Mouse (Mus musculus): Measurements from ENCODE around the gene Prkcq.

Prkcq gene

DNA sequence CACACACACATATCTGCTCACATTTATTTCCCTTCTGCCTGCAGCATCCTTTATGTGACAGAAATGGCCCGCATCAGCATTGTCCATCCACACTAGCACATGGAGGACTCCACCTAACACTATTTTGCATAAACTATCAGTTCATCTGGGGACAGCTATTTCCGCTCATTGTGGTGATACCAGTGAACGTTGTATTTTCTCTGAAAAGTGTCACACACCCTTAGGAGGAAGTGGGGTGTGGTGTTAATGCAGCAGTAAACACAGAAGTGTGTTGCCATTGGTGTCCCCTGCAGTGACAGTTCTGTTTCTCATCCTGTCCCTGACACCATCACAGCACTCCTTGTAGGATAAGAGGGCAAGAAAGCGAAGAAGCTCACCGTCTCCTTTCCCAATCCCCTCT, 46.2 kb downstream of the Prkcq start:
- in situ Hi-C loops (cut with MseI, MboI) = no loop called here

DNA sequence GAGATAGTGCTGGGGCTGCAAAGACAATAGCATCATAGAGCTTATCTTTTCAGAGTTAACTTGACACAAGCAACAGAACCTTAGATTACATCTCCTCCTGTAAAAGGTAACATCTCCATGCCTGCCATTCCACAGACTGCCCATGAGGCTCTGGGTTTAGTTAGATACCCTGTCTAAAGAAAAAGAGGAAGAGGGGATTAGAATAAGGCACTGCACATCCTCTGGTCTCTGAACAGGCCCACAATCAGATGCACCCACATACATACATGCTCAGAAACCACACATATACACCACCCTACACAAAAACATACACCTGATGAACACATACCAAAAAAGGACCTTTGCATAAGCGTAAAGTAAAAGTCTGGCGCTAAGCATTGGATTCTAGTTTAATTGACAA, 47.4 kb downstream of the Prkcq start:
- in situ Hi-C loops (cut with MseI, MboI) = no loop called here

DNA sequence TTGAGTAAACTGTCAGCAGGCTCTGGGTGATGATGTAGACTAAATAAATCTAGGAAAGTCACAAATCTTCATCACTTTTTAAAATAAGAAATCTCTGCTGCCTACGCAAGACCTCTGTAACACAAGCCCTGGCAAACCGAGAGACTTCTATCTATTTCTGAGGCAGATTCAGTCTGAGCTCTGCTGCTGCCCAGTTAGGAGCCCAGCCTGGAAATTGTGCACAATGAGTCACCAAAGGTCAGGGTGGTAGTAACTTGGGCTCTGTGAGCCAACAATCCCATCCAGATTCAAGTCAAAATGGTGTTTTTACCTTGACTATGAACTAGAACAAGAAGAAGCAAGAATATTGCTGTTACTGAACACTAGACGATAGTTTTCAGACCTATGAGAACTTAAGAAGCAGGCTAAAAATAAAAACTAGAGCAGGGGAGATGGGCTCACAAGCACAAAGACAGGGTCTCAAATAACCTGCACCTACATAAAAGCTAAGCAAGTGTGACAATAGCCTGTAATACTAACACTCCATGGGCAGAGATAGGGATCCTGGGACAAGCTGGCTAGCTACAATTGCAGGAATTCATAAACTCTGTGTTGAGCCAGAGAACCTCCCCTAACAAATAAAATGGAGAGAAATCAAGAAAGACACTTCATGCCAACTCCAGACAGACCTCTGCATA, 53.0 kb downstream of the Prkcq start:
- in situ Hi-C loops (cut with MseI, MboI) = no loop called here

DNA sequence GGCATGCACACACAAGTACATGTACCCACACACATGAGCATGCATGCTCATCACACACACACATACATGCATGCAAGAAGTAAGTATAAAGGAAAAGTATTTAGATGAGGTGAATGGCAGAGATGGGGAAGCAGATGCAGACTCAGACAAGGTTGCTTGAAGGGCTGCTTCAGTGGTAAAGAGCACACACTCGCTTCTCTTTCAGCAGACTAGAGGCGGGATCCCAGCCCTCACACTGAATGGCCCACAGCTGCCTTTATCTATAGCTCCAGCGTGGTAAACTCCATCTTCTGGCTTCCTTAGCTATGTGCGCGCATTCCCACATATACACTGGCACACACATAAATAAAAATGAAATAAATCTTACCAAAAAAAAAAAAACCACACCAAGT, 53.6 kb downstream of the Prkcq start:
- in situ Hi-C loops (cut with MseI, MboI) = no loop called here

DNA sequence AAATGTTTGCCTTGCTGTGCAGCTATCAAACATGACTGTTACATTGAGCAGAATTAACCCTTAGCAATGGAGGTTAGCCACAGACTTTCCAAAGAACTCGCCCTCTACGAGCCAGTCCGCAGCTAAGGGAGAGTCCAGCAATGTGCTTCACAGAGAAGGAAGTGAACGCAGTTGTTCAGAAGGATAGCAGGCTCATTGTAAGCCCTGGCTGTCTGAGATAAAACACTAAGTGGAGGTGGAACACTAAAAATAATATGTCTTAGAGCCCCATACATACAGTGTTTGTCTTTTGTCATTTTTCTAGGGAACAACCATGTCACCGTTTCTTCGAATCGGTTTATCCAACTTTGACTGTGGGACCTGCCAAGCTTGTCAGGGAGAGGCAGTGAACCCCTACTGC, 54.6 kb downstream of the Prkcq start:
- in situ Hi-C loops (cut with MseI, MboI) = no loop called here

DNA sequence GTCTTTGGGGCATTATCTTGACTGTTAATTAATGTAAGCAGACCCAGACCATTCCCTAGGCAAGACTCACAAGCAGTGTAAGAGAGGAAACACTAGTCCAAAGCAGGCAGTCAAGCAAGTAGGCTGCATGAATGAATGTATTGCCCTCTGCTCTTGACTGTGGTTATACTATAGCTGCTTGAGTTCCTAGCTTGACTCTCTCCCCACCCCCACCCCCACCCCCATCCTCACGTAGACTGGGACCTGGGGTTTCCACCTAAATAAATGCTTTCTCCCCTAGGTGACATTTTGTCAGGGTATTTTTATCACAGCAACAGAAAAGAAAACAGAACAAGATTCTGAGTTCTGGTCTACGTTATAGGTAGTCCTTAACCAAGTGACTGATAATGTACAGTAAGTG, 57.2 kb downstream of the Prkcq start:
- in situ Hi-C loops (cut with MseI, MboI) = no loop called here

DNA sequence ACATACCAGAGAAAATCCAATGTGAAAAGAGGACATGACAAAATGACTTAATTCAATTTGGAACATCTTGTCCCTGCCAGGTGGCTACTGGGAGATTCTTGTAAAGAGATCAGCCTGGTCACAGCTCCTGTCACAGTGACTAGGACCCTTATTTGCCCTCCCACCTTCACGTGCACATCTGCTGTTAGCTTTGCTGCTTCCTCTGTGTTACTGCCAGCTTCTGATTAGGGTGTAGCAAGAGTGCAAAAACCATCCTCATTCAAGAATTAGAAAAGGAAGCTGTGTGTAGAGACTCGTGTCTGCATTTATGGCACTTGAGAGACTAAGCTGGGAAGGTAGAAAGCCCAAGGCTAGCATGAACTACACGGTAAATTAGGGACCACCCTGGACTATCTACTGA, 59.2 kb downstream of the Prkcq start:
- in situ Hi-C loops (cut with MseI, MboI) = no loop called here

DNA sequence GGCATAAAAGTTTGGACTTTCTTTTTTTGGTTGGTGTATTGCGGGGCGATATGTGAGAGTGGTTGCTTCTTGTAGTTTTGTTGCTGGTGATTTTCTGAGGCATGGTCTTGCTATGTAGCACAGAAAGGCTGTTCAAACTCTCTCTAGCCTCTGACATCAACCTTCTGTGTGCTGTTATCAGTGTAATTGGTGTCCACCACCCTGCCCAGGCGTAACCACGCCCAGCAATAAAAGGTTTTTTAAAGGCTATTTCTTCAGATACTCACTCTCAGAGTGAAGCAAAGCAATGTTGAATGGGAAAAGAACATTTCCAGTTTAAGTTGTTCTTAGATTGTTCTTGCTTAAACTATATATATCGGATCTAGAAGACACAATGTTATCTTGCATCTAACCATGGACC, 60.1 kb downstream of the Prkcq start:
- in situ Hi-C loops (cut with MseI, MboI) = no loop called here

DNA sequence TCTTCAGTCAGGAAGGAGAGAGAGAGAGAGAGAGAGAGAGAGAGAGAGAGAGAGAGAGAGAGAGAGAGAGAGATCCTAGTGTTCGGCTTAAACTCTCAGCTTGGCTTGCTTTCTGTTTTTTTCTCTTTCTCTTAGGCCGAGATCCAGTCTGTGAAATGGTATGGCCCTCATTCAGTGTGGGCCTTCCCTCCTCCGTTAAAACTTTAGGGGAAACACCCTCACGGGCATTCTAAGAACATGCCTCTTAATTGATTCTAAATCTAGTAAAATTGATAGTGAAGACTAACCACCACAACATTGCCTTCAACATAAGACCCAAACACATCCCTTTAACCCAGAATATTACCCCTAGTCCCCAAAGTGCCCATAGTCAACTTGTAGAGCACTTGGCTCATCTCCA, 66.3 kb downstream of the Prkcq start:
- in situ Hi-C loops (cut with MseI, MboI) = no loop called here

DNA sequence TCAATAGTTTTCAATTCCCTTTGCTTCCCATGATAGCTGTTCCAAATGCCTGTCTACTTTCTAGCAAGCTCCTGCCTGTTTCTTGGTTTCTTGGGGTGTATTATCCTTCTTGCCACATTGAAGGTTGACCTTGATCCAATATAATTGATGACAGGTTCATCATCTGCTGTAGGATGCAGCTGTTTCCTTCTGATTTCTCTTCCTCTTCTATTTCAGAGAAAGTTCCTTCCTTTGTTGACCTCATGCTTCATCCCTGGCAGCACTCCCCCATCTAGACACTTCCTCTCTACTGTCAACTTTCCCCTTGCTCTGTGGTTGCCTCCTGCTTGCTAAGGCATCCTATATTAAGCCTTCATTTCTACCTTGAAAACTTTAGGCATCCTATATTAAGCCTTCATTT, 67.6 kb downstream of the Prkcq start:
- in situ Hi-C loops (cut with MseI, MboI) = no loop called here

DNA sequence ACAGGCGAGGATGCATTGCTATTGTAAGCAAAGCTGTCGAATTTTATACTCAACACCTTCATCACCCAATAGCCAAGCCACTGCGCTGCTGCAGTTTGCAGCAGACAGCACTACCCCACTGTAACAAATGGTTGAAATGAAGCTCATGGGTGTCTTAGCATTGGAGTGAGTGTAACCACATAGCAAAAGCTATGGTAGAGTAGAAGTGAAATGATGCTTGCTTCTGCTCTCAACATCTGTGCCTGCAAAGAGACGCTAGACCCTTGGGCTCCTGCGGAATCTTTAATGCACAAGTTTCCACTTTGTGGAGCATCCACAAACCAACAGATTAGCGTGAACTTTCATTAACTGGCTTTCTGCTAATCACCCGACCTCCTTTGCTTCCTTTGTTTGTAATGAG, 74.0 kb downstream of the Prkcq start:
- in situ Hi-C loops (cut with MseI, MboI) = no loop called here

DNA sequence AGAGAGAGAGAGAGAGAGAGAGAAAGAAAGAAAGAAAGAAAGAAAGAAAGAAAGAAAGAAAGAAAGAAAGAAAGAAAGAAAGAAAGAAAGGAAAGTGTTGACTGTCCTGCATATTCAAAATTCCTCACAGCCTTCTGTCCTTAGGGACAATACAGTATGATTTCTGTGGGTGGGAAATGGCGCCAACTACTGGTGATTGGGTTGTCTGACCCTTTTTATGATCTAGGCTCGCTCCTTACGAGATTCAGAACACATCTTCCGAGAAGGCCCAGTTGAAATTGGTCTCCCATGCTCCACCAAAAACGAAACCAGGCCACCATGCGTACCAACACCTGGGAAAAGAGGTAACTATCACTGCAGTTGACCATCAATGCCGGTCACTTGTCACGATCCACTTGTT, 82.0 kb downstream of the Prkcq start:
- in situ Hi-C loops (cut with MseI, MboI) = loop anchor here in 1 of 2 experiments (10.0 kb wide), 1 partner anchor 139 kb away; no protein-coding TSS in a partner anchor

DNA sequence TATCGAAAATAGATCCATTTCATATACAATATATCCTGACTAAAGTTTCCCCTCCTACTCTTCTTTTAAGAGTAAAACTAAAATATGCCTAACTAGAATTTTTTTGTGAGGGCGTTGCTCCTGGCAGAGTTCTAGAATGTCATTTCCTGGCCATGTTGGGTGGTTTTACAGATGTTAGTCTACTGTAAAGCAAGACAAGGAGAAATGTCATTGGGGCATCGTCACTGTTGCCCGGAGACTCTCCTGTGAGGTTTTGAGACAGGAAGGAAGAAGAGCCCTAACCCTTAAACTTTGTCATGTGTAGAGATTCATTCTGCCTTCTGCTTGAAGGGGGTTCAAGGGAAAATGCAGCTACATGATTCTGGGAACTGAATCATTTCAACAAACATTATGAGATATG, 82.5 kb downstream of the Prkcq start:
- in situ Hi-C loops (cut with MseI, MboI) = loop anchor here in 1 of 2 experiments (10.0 kb wide), 1 partner anchor 140 kb away; no protein-coding TSS in a partner anchor

DNA sequence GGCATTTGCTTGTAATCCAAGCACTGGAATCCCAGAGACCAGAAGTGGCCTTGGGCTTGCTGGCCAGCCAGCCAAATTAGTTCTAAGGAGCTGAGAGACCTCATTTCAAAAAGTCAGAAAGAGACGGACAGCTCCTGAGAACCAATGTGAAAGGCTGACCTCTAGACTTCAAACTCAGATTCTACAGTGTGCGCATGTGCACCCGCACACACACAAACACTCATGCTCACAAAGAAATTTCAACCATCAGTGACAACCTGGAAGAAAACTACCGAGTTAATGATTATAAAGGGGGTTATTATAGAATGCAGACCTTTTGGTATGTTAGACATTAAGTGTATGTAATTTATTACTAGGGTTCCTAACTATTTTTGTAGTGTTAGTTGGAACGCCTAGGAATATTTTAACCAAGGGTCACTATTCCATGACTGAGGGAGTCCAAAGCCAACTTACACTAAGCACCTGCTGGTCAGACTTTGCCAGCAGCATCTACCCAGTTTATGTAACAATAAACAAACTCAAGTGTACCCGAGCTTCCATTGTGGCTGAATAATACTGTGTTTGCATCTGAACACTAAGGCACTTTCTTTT, 85.4 kb downstream of the Prkcq start:
- in situ Hi-C loops (cut with MseI, MboI) = loop anchor here in 1 of 2 experiments (10.0 kb wide), 1 partner anchor 143 kb away; no protein-coding TSS in a partner anchor

DNA sequence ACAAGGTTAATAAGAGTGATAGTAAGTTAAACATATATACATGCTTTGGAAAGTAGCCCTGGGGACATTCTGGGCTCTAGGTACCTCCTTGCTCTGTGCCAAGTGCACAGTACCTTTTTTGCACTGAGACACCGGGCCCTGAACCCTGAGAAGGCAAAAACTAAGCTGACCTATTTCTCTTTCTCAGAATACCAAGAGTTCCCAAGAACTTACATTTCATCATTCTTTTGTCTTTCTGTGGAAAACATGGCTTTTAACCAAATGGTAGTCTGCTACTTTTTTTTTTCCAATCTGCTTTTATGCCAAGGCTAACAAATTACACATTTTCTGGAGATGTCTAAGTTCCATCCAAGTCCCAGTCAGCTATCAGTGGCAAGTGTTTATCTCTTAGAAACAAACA, 86.3 kb downstream of the Prkcq start:
- in situ Hi-C loops (cut with MseI, MboI) = loop anchor here in 1 of 2 experiments (10.0 kb wide), 1 partner anchor 143 kb away; no protein-coding TSS in a partner anchor

DNA sequence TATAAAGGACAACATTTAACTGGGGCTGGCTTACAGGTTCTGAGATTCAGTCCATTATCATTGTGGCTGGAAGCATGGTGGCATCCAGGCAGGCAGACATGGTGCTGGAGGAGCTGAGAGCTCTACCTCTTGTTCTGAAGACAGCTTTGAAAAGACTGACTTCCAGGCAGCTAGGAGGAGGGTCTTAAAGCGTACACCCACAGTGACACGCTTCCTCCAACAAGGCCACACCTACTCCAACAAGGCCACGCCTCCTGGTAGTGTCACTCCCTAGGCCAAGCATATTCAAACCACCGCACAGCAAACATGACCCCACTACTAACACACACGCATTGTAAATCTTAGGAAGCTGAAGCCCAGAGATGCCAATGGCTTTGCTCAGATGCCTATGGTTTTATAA, 87.5 kb downstream of the Prkcq start:
- in situ Hi-C loops (cut with MseI, MboI) = loop anchor here in 1 of 2 experiments (10.0 kb wide), 1 partner anchor 145 kb away; no protein-coding TSS in a partner anchor

DNA sequence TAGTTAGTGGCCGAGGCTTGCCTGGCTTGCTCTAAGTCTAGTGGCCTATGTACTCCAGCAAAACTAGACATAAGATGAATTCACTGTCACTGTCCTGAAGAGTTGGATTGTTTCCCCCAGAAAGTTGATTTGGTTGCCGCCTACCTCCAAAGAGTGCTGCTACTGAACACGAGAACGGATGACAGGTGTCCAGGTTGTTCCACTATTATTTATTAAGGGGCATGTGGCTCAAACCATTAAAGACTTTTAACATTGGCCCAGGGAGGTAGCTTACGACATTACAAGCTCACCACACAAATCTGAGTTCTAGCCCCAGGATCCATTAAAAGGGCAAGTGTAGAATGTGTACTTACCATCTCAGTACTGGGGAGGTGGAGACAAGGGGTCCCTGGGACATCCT, 92.9 kb downstream of the Prkcq start:
- in situ Hi-C loops (cut with MseI, MboI) = no loop called here

DNA sequence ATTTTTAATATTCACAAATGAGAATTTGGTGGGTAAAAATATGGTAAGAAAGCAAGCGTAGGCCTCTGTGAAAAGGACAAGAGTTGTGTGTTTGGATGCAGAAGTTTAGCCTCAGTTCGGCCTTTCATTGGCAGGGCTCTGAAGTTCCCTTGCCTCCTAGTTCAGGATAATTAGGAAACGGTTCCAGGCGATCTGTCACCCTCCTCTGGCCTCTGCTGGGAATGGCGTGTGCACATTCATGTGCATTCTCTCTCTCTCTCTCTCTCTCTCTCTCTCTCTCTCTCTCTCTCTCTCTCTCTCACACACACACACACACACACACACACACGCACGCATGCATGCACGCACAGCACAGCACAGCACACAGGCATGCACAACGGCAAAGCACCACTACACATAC, 93.5 kb downstream of the Prkcq start:
- in situ Hi-C loops (cut with MseI, MboI) = no loop called here

DNA sequence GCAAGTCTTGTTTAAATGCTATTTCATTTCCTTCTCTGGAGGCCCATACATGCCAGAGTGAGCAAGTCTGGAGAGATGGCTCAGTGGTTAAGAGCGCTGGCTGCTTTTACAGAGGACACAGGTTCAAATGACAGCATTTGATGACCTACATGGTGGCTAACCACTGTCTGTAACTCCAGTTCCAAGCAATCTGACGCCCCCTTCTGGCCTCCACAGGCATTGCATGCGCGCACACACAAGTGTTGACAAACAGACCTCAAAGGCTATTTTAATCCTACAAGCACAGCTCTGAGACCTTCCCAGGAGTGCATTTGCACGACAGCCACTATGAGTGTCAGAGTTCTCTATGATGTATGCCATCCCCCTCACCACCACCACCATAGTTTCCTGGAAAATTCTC, 94.4 kb downstream of the Prkcq start:
- in situ Hi-C loops (cut with MseI, MboI) = no loop called here

DNA sequence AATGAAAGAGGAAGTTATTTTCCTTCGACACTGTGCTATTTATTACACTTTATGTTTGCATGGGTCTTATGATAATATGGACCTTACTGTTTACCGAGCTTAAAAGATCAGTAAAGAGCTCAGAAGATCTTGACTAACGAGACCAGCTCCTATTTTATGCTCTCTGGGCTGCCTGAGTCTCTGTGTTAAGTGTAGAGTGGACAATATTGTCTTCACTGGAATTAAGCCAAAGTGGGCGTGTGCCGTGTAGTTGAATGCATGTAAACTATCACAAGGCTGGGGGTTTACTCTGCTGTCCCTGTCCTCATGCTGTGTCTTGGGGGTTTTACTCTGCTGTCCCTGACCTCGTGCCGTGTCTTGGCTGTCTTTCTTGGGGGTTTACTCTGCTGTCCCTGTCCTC, 107.1 kb downstream of the Prkcq start:
- in situ Hi-C loops (cut with MseI, MboI) = no loop called here

DNA sequence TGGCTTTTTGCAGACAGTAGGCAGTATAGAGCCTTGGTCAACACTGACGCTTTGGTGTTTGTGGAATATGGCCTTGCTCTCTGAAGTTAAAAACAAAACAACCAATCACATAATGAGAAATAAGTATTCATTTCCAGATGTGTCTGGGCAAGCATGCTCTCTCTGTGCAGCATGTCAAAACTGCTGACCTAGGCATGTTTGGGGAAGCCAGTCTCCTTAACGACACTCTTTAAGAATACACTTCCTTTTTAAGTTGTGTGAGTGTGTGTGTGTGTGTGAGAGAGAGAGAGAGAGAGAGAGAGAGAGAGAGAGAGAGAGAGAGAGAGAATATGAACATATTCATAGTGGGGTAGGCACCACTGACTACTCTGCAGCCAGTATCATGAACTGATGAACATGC, 108.3 kb downstream of the Prkcq start:
- in situ Hi-C loops (cut with MseI, MboI) = loop anchor here (10.0 kb wide), 1 partner anchor 165 kb away; no protein-coding TSS in a partner anchor

DNA sequence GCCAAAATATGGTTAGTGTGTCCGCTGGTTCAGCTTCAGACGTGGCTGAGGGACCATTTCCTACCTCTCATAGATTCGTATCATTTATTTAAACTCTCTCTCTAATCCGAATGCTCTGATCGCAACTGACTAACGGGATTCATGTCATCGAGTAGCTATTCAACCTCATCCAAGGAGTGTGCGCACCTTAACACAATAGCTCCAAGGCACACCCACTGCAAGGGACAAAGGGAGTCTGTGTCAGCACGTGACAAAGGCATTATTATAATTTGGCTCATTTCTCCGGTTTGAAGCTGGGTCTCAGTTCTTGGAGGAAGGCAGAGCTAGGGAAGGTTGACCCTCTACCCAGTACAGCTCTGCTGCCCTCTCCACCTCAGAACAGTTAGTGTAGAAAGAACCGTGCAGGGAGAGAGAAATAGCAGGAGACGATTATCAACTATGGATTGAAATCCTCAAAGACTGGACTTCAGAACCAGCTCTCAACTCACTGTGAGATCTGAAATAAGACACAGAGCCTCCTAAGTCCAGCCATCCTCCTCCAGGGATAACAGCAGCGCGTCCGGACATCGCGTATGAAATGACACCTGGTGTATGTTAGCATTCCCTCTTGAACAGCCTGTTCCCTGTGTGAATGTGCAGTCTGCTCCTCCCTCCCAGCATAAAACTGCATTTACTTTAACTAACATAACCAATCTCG, 116.1 kb downstream of the Prkcq start:
- in situ Hi-C loops (cut with MseI, MboI) = loop anchor here (10.0 kb wide), 1 partner anchor 173 kb away; no protein-coding TSS in a partner anchor

DNA sequence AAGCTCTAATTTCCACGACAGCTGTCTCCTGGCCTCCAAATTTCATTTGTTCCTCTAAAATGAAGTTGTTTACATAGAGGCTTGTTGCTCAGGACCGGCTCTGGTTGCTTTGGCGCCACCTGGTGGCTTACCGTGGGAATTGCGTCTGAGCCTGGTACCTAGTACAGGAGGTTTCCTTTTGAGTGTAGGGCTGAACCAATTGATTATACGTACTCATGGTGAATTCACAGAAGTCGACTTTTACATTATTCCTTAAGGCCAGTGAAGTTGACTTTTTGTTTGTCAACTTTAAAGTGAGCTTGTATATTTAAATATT, 116.6 kb downstream of the Prkcq start:
- in situ Hi-C loops (cut with MseI, MboI) = loop anchor here (10.0 kb wide), 1 partner anchor 174 kb away; no protein-coding TSS in a partner anchor
